Mouse (Mus musculus) skeletal muscle tissue, adult 2 months (tissue): Measurements from ENCODE around the gene Eea1.

Experiments
- DNase-seq: peaks from one replicate; pipeline ENCODE4 v3.0.0-alpha.2; 2012; ENCODE audit warnings: low read depth, low spot score

The Eea1 gene

GRCm38 (mm10) chr10:95949410-95949809 lies 9.0 kb downstream of the Eea1 start:
- no peak for DNase-seq

- DNase-seq, result no peak
Measured at GRCm38 (mm10) chr10:95950194-95950593, 9.7 kb downstream of the Eea1 start.

- DNase-seq, result no peak
Measured at GRCm38 (mm10) chr10:95950797-95951196, 10.3 kb downstream of the Eea1 start.

- no peak for DNase-seq
Measured at GRCm38 (mm10) chr10:95951346-95951745, 10.9 kb downstream of the Eea1 start.

- DNase-seq, result no peak
Measured at GRCm38 (mm10) chr10:95956629-95957028, 16.2 kb downstream of the Eea1 start.

GRCm38 (mm10) chr10:95957574-95957973 lies 17.1 kb downstream of the Eea1 start:
- DNase-seq, result no peak

GRCm38 (mm10) chr10:95964679-95965078 lies 24.2 kb downstream of the Eea1 start:
- no peak for DNase-seq

GRCm38 (mm10) chr10:95969694-95970093 lies 29.2 kb downstream of the Eea1 start:
- no peak for DNase-seq

GRCm38 (mm10) chr10:95970744-95971212 lies 30.3 kb downstream of the Eea1 start:
- DNase-seq, result no peak

GRCm38 (mm10) chr10:95971341-95971740 lies 30.9 kb downstream of the Eea1 start:
- DNase-seq, result no peak

GRCm38 (mm10) chr10:95971942-95972341 lies 31.5 kb downstream of the Eea1 start:
- DNase-seq, result no peak

- no peak for DNase-seq
Measured at GRCm38 (mm10) chr10:95974462-95974861, 34.0 kb downstream of the Eea1 start.

- DNase-seq, result no peak
Measured at GRCm38 (mm10) chr10:95976798-95977197, 36.3 kb downstream of the Eea1 start.

- no peak for DNase-seq
Measured at GRCm38 (mm10) chr10:95989731-95990130, 49.3 kb downstream of the Eea1 start.

GRCm38 (mm10) chr10:95991176-95991575 lies 50.7 kb downstream of the Eea1 start:
- DNase-seq, result no peak

GRCm38 (mm10) chr10:96000904-96001303 lies 60.5 kb downstream of the Eea1 start:
- DNase-seq, result no peak

GRCm38 (mm10) chr10:96015738-96016137 lies 75.3 kb downstream of the Eea1 start:
- no peak for DNase-seq

GRCm38 (mm10) chr10:96017418-96017817 lies 77.0 kb downstream of the Eea1 start:
- no peak for DNase-seq

GRCm38 (mm10) chr10:96033356-96033984 lies 93.0 kb downstream of the Eea1 start:
- DNase-seq, result peak; percentile 31

GRCm38 (mm10) chr10:96034106-96034505 lies 93.7 kb downstream of the Eea1 start:
- DNase-seq, result no peak

- no peak for DNase-seq
Measured at GRCm38 (mm10) chr10:96035951-96036350, 95.5 kb downstream of the Eea1 start.

- no peak for DNase-seq
Measured at GRCm38 (mm10) chr10:96044216-96044615, 103.8 kb downstream of the Eea1 start.

- DNase-seq, result no peak
Measured at GRCm38 (mm10) chr10:96047960-96048536, 107.6 kb downstream of the Eea1 start.
